Mouse (Mus musculus) erythroblast, embryonic 14.5 days (primary cell): ENCODE results near the gene Fgd5.

Source experiments
- GATA1 ChIP-seq: IDR thresholded peaks from 2 replicates; pipeline ENCODE4 v1.6.1; 2012; ENCODE audit warnings: low read length, inconsistent platforms, mixed read lengths
- TAL1 ChIP-seq: IDR thresholded peaks from 3 replicates; pipeline ENCODE4 v1.6.1; 2012; ENCODE audit warnings: low read length, inconsistent platforms, mixed read lengths

DNA sequence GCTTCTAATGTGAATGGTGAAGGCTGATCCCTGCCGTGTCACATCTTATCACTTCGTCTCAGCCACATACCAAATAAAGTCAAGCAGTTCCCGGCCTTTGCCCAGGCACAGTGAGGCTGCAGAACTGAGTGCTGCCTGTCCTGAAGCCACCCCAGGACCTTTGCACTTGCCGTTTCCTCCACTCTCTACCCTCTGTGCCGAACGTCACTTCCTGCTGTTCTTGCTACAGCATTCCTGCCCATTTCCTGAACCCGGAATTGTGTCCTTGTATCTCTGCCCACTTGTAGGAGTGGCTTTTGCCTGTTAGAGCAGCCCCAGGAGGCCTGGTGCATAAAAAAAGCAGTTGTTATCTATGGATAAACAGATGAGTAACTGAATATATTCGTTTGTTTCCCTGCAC lies 52.0 kb downstream of the Fgd5 start:
- TF ChIP-seq TAL1 (no peak), GATA1 (no peak)
